Mouse (Mus musculus) hematopoietic stem cell, adult 5-6 weeks (primary cell): ENCODE measurements at regions not wholly inside any gene's neighbourhood (a gene's known extent, or its start where the extent isn't known, plus 50 kb on each side); places are given as distances from the start of the nearest gene placed in this dataset.
A peak's percentile ranks its signal among the peaks of the same experiment; 100 is the strongest.

ENCODE experiments used
- ATAC-seq, 2 experiments: fragments of 125-278 bp in 1 of 2; replicated peaks in 1 of 2; 2 replicates each; pipeline ENCODE4 v1.8.0; 2016 to 2017; ENCODE audit warnings: inconsistent platforms in 2 of 2, mild to moderate bottlenecking in 2 of 2, moderate number of reproducible peaks in 2 of 2, low read depth in 1 of 2, moderate TSS enrichment in 1 of 2; ENCODE audit not compliant: low FRiP score in 2 of 2, poor library complexity in 2 of 2, severe bottlenecking in 2 of 2, insufficient read depth in 1 of 2, low TSS enrichment in 1 of 2

DNA sequence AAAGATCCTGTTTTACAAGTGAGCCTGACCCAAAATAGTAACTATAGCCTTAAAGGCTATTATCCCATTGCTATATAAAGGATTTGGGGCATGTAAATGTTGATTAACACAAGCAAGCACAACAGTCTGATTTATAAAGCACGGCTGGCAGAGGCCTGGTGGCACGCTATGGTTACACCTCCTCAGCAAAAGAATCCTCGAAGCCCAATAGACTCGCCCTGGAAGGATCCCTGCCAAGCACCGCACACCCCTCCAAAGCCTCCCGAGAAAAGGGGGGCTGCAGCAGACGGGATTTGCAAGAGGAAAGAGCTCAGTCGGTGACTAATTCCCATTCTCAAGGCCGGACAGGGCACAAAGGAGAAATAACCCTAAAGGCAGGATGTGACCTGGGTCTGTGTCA lies 150.2 kb upstream of the Spred2 start:
- ATAC-seq, result no peak

DNA sequence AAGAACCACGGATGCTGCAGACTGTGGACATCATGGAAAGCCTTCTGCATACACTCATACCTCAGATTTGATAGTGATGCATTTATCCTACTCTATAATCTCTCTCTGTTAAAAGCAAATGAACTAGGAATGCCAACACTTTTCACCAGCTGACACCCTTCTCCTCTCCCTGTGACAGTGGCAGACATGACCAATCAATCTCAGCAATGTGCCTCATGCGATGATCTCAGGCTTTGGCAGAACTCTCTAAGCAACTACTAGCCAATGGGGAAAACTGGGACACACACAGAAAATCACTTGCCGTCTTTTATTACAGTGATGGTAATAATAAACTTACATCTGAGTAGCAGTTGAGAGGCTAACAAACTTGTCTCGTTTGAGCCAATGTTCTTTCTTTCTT lies 148.4 kb upstream of the Spred2 start:
- no peak for ATAC-seq

DNA sequence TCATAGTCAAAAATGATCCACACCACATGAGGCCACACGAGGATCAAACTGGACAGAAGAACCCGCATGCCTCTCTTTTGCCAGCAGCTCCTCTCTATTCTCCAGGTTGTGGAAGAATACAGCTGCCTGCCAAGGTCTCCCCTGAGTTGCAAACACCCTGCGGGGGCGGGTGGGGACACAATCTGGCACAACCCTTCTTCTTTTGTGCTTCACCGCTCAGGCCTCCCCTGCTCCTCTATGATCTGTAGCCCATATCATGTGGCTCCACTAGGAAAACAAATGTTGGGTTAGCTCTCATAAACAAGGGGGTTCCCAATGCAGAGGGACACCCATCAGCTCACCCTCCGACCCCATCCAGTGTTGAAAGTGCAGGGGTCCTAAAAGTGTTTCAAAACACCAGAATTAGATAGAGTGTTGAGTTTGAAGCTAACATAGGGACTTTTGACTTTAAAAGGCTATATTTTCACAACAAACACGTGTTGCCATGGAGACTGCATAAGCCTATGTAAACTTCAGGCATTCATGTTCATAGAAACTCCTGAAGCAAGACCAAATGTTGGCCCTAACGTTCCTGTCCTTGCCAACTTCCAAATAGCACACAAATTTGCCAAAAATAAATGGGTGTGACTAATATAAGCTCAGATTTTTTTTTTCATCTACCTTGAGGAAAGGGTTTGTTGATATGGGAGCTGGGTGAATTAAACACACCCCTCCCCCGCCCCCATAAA lies 147.5 kb upstream of the Spred2 start:
- ATAC-seq, result no peak

DNA sequence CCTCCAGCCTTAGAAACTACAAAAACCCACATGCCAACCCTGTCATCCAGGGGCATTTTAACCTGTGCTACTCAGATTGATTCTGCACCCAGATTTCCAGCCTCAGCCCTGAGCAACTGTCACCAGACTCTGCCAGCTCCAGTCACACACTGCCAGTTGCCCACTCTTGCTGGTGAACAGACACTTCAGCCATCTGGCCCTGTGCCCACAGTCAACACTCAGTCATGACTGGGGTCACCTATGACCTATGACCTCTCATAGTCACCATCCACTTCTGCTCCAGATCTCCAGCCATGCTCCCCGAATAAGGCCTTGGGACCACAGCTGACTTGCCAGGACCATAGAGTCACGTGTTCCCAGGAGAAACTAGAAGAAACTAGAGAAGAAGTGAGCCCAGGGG lies 146.0 kb upstream of the Spred2 start:
- no peak for ATAC-seq

DNA sequence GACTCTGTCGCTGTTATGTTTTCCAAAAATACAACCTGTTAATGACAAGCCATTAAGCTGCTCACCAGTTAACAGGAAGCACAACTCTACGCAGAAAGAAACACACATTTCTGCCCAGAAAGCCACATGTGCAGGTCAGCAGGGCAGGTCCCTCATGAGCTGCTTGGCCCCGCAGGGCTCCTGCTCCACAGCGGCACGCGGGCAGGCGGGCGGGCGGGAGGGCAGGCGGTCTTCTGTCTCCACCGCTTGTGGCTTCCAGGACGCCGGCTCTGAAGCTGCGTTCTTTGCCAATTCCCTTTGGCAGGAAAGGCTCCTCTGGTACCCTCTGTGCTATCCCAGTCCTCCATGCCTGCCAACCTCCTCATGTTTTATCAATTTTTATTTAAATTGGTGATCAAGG lies 139.1 kb upstream of the Spred2 start:
- ATAC-seq, result no peak

DNA sequence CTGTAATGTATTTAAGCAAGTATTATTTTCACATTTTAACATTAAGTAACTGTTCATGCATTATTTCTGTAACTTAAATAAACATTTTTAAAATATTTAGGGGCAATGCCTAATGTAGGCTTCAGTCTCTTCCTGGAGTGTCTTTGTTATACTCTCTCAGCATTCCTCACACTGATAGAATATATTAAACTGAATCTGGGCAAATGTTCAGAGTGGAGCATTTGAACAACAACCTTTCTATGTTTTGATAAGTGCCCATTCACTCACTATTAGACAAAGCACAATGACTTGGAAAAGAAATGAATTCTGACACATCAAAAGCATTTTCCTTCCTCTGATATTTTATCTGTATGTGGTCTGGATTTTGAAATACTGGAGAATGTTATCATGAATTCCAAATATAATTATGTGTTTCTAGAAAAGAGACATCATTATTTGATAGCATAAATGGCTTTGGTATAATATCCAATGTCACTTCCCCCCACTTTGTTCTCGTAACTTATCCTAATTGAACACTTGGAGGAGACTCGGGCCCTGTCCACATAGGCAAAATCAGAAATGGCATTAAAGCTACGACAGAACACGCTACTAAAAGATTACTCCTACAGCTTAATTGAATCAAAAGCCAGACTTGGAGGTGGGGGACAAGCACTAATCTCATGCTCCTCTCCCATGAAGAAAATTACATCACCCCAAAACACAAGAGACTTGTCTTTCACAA lies 127.1 kb upstream of the Spred2 start:
- ATAC-seq, result no peak

DNA sequence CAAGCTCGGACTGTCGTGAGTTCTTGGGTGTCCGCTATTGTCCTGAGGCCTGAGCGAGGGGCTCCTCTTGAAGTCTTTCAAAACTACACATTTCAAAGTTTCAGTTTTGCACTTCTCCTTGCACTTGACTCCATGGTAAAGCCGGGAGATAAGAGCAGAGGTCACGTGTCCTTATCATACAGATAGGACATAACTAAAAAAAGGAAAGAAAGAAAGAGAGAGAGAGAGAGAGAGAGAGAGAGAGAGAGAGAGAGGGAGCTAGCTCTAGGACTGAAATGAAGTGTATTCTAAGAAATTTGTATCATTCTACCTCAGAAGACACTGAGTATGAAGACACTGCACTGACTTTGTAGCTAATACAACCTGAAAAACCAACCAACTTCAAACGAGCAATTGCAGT lies 114.8 kb upstream of the Spred2 start:
- no peak for ATAC-seq

DNA sequence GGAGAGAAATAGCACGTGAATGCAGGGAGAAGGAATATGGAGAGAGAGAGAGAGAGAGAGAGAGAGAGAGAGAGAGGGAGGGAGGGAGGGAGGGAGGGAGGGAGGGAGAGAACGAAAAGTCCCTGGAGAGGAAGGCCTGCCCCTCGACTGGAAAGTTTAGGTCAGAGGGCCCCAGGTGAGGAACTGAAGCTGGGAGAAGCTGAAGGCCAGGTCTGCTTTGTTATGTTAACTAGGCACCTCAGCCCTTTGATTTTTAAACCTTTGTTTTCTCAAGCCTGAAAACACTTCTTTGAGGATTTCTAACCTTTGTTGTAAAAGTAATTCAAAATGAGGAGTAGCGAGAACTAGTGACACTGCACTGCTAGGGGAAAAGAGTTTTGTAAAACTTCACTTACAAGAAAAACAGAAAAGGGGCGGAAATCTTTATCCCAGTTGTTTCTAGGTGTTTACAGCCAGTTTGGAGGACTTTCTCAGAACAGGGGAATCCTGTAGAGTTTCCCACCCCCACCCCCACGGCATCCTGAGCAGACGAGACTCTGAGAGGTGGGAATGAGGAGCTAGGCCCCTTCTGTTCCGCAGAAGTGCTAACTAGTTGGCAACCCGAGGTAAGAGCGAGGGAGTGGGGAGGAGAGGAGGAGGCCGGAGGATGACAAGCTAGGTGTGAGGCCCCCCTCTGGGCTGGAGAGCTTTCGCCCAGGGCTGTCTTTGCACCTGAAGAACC lies 112.7 kb upstream of the Spred2 start:
- no peak for ATAC-seq

DNA sequence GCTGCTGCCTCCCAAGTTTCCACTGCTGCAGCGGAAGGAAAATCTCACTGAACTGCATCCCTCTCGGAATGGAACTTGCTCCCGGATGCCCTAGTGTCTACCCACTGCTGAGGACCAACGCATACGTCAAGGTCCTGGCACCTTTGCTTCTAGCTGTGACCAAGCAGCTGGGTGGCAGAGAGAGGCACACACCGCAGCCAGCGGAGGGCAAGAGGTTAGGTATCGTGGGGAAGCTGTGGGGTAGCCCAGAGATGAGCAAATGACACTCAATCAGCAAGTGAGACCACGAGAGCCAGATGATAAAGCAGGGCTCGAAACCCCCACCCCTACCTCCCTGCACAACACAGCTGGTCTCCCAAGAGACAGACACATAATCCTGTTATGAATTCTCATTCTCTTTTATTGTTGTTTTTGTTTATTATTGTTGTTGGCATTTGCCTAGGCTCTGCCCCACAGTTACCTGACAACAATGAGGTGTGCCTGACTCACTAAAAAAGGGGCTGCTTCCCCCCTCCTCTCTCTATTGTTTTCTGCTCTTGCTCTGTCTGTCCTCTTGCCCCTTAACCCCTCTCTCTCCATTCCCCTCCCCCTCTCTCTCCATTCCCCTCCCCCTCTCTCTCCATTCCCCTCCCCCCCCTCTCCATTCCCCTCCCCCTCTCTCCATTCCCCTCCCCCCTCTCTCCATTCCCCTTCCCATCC lies 112.0 kb upstream of the Spred2 start:
- ATAC-seq, result no peak

DNA sequence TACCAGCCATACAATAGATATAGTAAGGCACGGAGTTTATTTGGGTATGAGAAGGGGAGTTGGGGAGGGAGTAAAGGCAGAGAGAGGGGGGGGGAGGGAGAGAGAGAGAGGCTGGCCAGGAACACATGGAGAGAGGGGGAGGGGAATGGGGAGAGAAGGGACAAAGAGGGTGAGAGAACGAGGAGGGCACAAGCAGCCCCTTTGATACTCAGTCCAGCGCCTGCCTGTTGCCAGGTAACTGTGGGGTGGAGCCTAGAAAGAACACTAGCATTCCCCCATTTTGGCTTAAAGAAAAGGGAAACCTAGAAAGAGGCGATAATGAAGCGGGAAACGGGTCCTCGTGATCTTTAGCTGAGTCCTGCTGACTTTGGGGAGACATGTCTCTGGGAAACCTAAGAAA lies 110.6 kb upstream of the Spred2 start:
- ATAC-seq, result no peak

DNA sequence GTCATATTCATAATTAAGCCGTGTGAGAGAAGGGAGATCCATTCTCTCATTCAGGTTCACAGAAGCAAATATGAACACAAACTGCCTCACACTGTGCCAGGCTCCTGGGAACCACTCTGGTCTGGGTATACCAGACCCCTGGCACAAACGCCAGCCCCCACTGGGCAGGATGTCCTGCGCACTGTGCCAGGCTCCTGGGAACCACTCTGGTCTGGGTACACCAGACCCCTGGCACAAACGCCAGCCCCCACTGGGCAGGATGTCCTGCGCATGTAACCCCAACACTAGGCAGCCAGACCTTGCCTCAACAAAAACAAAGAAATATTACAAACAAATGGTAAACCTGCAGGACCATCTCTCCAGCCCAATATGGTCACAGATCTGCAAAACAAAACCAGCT lies 101.2 kb upstream of the Spred2 start:
- ATAC-seq, result no peak

DNA sequence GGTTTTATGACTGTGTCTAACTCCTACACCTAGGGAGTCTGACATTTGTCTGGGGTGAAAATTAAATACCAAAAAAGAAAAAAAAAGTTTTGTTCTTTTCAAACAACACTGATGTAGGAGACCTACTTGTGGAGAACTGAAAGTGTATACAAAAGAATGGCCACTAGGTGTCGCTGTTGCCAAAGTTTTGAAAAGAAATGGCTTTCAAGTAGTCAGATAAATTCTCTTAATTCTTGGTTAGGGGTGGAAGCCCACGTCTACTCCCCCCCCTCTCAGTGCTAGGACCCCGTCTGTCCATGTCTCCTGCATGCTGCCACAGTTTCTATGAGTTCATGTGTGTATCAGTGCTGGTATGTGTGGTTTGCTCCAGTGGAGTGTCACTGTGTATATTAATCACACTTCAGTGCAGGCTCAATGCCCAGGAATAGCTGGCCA lies 100.7 kb upstream of the Spred2 start:
- ATAC-seq, result peak; percentile 47 to 63; a peak in 3 of 4 replicates

DNA sequence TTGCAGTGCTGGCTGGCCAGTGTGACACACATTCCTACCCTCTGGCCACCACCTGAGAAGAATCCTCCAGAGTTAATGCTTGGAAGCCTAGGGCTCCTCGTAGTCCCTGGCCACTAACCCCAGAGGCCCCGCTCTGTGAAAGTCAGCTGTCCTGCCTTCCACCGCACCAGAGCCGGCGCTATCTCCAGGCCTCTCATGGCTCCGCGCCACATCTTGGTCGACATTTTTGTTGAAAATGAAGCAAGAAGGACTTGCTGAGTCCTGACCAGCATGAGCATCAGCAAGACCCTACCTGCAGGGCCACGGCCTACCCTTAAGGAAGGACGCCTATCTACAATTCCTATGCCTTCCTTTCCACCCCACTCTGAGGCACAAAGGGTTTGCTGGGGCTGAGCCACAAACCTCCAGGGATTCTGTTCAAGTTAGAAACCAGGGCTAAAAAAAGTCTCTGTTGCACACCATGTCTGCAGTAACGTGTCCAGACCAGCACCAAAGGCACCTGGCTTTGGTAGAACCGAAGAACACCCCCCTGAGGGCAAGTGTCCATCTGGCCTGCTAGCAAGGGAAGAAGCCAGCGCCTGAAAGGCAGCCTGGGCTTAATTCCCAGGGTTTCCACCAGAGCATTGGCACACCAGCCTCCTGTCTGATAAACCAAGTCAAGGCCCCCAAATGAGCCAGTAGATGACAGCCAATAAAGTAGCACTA lies 97.5 kb upstream of the Spred2 start:
- ATAC-seq, result no peak

DNA sequence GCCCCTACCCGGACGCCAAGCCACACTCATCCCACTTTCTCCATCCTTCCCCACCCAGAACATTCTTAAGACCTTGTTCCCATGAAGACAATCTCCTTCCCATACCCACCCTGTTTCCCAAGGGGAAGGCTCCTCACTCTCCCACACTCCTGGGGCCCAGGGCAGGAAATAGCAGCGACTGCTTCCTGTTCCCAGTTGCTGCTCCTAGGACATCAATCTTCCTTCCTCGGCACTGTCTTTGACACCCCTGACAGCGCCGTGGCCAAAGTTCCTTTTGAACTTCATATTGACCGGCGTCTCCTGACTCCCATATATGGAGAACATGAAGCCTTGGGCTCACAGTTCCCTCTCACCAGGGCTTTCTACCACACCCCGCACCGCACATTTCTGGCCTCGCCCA lies 96.2 kb upstream of the Spred2 start:
- ATAC-seq, result no peak

DNA sequence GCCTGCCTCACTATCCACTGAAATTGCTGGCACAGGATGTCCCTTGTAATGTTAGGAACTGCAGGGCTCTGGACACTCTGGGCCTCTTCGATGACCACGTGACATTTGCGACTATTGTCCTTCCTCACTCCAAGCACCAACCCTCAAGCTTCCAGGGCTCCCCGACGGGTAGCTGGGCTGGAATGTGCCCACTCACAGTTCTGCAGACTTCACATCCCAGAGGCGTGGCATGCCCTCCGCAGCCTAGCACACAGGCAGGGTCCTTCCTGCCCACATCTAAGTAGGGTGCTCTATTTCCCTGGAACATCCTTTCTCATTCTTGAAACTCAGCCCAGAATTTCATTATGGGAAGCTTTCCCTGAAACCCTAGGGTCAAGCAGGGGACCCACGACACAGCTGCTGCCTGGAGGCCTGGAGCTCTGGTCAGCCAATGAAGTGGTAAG lies 95.2 kb upstream of the Spred2 start:
- ATAC-seq, result no peak

DNA sequence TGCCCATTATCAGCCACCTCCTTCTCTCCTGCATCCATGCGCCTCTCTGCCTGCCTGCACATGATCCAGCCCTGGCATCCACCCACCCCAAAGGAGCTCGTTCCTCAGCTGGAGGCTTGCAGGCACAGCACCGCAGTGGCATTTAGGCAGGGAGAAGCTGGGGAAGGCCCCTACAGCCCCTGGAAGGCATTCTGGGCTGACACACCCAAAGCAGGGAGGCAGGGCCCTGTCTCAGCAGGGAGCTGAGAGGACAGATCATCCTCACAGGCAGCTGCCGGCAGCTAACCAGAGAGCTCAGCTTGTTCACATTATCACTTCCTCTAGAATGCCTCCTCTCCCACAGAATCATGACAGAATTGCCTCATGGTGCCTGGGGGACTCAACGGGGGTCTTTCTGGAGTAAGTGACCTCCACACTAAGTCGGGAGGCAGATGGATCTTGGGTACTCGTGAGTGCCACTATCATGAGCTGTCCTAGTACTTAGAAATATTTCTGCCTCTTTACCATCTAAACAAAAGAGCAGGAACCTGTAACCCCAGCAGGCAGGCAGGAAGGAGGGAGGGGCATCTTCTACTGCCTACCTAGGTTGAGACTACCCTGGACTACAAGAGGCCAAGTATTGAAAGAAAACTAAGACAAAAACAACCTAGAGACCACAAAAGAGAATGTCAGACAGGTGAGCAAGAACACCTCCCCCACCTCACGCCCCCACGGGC lies 94.5 kb upstream of the Spred2 start:
- no peak for ATAC-seq
